Mouse (Mus musculus) MEL (cell line): ENCODE results near the gene Mta1.

Experiments used
- CTCF ChIP-seq, 3 experiments: IDR thresholded peaks in 2 of 3; conservative IDR thresholded peaks in 1 of 3; 2 replicates each; pipeline ENCODE4 v1.5.1; 2011 to 2012; ENCODE audit warnings: low read length in 3 of 3, low read depth in 2 of 3, mild to moderate bottlenecking in 2 of 3, improper control_type of control experiment in 1 of 3, inconsistent platforms in 1 of 3, mixed read lengths in 1 of 3, moderate library complexity in 1 of 3; ENCODE audit not compliant: control insufficient read depth in 1 of 3, insufficient read depth in 1 of 3, poor library complexity in 1 of 3, severe bottlenecking in 1 of 3
- E2F4 ChIP-seq: IDR thresholded peaks from 2 replicates; pipeline ENCODE4 v1.6.1; 2011; ENCODE audit warnings: low read depth, low read length, improper control_type of control experiment, borderline replicate concordance
- GATA1 ChIP-seq: IDR thresholded peaks from 2 replicates; pipeline ENCODE4 v1.6.1; 2011; ENCODE audit warnings: low read depth, low read length, improper control_type of control experiment
- JUND ChIP-seq: IDR thresholded peaks from 2 replicates; pipeline ENCODE4 v1.6.1; 2011; ENCODE audit warnings: low read depth, mild to moderate bottlenecking, improper control_type of control experiment, low read length
- MAFK ChIP-seq: IDR thresholded peaks from 2 replicates; pipeline ENCODE4 v1.6.1; 2011; ENCODE audit warnings: low read depth, mild to moderate bottlenecking, low read length, improper control_type of control experiment, borderline replicate concordance
- MAX ChIP-seq: IDR thresholded peaks from 2 replicates; pipeline ENCODE4 v1.6.1; 2011; ENCODE audit warnings: low read length, improper control_type of control experiment
- POLR2A ChIP-seq, 2 experiments: IDR thresholded peaks; 2 replicates each; pipeline ENCODE4 v1.6.1; 2011 to 2012; ENCODE audit warnings: low read length in 2 of 2, mild to moderate bottlenecking in 2 of 2, control low read depth in 1 of 2, improper control_type of control experiment in 1 of 2, low read depth in 1 of 2, moderate library complexity in 1 of 2; ENCODE audit not compliant: control insufficient read depth in 1 of 2, insufficient read depth in 1 of 2, poor library complexity in 1 of 2
- RAD21 ChIP-seq: IDR thresholded peaks from 2 replicates; pipeline ENCODE4 v1.6.1; 2011; ENCODE audit warnings: mild to moderate bottlenecking, low read depth, low read length, improper control_type of control experiment
- RCOR1 ChIP-seq: IDR thresholded peaks from 2 replicates; pipeline ENCODE4 v1.6.1; 2012; ENCODE audit warnings: low read depth, mild to moderate bottlenecking, inconsistent platforms, low read length, improper control_type of control experiment
- USF1 ChIP-seq: IDR thresholded peaks from 2 replicates; pipeline ENCODE4 v1.6.1; 2014; ENCODE audit warnings: low read depth, mild to moderate bottlenecking, inconsistent platforms, low read length, improper control_type of control experiment, moderate library complexity

DNA sequence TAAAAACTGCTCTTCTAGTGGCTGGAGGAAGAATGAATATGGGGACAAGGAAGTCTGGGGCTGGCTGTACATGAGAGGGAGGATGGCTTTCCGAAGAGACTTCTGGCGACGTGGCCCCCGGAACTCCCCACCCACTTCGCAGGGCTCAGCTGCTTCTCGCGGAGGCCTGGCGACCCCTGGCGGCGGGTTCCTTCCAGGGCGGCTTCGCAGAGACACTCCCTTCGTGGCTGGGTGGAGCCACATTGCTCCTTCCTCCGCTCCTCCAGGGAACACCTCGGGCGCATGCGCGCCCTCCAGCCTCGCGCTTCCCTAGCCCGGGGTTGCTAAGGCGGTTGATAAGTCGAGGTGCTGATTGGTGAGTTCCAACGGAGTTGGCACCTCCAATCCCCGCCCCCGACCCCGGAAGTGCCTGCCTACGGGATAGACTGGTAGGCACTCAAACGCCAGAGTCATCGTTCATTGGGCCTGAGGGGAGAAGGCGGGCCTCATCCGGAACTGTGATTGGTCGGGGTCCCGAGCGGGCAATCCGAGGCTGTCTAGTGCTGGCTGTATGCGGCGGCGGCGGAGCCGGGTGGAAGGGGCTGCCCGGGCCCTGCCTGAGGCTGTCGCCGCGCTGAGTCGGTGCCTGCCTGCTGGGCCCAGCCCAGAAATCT lies 57.9 kb downstream of the Mta1 start, which contains the start of gene Tedc1:
- TF ChIP-seq RAD21 (no peak), MAFK (no peak), CTCF (IDR thresholded peaks at IDR 0.05 in 2 of 3, conservative IDR thresholded peaks at IDR 0.05 in 1 of 3; ENCODE audit: control insufficient read depth in 1 of 3, insufficient read depth in 1 of 3, low read depth in 2 of 3, low read length in 3 of 3, poor library complexity in 1 of 3, severe bottlenecking in 1 of 3) (peak in 1 of 3 experiments; percentile 99; a peak in 2 of 6 replicates), JUND (no peak), USF1 (no peak), POLR2A (IDR thresholded peaks at IDR 0.05; ENCODE audit: control insufficient read depth in 1 of 2, insufficient read depth in 1 of 2, low read depth in 1 of 2, low read length in 2 of 2, poor library complexity in 1 of 2) (peak in 1 of 2 experiments; percentile 80; a peak in 2 of 4 replicates), MAX (no peak), E2F4 (no peak), RCOR1 (no peak), GATA1 (peak; percentile 24; the same call in 1 of the 2 replicates)
